Mouse (Mus musculus): ENCODE results near the gene Kdm3a.

DNA sequence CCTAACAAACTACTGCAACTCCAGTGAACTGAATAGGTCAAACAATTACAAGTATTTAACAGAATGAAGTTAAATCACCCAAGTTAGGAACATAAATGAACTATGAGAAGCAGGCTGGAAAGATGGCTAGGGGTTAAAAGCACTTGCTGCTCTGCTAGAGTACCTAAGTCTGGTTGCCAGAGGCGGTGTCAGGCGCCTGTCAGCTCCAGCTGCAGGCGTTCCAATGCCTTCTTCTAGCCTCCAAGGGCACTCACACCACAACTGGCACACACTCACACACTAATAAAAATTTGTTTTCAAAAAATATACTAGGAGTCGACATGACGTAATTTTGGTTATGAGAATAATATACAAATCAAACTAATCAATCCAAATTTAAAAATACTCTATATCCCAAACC is 11.2 kb downstream of the Kdm3a start:
- TF ChIP-seq CTCF (IDR thresholded peaks at IDR 0.05; ENCODE audit: low read depth) (no peak), EP300 (IDR thresholded peaks at IDR 0.05; ENCODE audit: low read depth) (no peak)

Data from liver, postnatal 0 days (tissue).